Mouse (Mus musculus): ENCODE measurements at regions not wholly inside any gene's neighbourhood (a gene's known extent, or its start where the extent isn't known, plus 50 kb on each side); places are given as distances from the start of the nearest gene placed in this dataset.

DNA sequence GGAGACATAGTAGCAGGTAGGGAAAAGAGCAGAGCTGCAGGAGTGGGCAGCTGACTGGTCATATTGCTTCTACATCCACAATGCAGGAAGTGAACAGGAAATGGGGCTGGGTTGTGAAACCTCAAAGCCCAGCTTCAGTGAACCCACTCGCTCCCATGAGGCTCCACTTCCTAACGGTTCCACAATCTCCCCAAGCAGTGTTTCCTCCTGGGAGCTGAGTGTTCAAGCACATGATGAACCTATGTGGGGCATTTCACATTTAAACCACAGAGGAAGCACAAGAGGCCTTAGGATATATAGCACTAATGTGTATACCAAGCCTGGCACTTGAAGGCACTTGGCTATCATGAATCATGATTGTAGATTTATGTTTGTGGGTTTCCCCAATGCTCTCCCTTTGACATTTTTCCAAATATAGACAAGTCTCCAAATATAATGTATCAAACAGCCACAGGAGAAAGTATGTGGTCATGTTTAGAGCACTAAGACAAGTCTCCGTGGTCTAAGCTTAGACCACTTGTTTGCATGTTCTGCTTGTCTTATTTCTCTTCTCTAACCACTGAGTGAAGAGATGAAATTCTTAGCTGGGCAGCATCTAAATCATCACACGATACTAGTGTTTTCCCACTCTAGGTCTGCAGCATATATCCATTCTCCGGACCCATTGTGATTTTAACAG lies 734.5 kb upstream of the Lrrc6 start:
- no peak for DNase-seq (ENCODE audit: extremely low spot score, low read depth, low spot score)

DNA sequence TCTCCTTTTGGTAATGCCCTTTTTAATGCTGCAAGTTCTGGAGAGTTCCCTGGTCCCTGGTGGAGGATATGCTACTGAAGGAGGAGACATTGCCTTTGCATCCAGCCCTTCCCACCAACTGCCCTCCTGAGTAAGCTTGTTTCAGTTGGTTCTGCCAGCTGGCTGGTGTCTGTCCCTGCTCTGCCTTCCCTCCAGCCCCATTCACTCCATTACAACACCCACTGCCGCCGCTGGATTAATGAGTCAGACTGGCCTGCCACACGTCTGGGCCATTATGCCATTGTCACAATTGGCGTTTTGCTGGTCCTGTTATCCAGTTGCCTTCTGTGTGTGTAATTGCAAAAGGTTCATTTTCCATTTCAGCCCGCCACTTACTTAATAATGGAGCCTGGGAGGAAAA lies 728.6 kb upstream of the Lrrc6 start:
- DNase-seq (ENCODE audit: extremely low spot score, low read depth, low spot score): no peak

DNA sequence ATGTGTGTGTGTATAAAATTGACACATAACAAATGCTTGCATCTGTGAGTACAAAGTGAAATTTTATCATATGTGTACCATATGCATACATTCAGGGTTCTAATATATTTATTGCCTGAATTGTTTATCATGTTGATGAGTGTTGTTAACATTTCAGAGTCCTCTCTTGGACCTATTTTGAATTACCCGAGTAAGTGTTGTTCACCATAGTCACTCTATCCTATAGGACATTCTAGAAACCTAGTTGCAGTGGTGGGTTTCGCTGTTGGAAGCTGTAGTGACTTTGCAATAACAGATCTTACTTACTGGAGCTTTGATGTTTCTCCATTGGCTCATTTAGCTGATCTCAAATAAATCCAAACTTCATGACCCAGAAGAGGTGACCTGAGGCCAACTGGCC lies 727.9 kb upstream of the Lrrc6 start:
- no peak for DNase-seq (ENCODE audit: extremely low spot score, low read depth, low spot score)

DNA sequence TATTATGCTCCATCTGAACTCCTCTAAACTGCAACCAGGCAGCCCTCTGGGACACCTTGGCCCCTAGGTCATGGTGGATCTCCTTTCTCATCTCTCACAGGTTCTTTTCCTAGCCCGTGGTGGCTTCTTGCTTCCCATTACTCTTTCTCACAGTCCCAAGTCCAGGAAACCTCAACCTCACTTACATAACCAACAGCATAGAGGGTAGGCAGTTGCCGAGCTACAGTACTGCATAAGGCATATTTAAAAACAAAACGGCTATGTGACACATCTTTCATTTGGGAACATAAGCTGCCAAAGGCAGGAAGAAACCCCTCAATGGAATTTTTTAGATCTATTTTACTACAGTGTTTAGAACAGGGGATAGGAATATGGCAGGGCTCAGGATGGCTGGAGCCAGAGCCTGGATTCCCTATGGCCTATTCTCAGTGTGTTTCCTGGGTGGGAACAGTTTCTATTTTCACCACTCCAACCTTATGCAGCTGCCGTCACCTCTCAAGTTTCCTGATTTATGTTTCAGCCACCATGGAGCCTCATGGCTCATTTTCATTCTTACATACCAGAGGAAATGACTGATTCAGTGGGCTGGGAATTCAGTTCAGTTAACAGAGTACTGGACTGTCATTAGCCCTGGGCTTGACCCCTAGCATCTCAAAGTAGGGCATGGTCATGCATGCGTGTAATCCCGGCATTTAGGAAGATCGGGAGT lies 726.9 kb upstream of the Lrrc6 start:
- no peak for DNase-seq (ENCODE audit: extremely low spot score, low read depth, low spot score)

DNA sequence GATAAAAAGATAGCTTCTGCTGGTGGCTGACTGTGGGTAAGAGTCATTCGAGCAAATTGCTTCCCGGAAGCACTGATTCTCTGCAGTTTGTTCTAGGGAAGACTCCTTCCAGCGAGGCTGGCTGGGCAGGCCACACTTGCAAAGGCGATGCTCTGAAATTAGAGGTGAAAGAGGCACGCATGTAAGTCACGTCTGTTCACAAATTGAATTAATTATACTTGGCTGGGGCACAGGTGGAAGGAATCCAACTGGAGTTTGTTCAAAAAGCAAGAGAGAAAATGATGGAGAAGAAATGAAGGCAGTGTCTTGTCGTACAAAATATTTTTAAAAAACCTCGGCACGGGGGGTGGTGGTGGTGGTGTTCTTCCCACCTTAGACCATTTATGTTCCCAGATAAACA lies 726.2 kb upstream of the Lrrc6 start:
- DNase-seq (ENCODE audit: extremely low spot score, low read depth, low spot score): no peak

Data from hindlimb bud, embryonic 11.5 days (tissue).